ENCODE assay signal across 8 mouse cellular contexts in genomic region chr17:29259489-29259888, GRCm38 (mm10). TPM values are rescaled to one million over a fixed set of nuclear protein-coding genes. Genes with fewer than 3 reads are reported as not detected.
DNase-seq lines count a peak whose midpoint lies in the region; ATAC-seq and TF ChIP-seq lines count a peak whose summit lies in the region.

No protein-coding gene starts in this region.

- no peaks in the 10 kb centered on the region for H3K27me3 ChIP-seq in heart, adult 2 months (ENCODE audit: control insufficient read depth, insufficient read depth, low read length)
- no peaks in the 10 kb centered on the region for H3K27me3 ChIP-seq in liver, postnatal 0 days (ENCODE audit: insufficient read depth, low read length)

- no peak overlapping the region for H3K4me2 ChIP-seq in liver, postnatal 0 days (ENCODE audit: low read depth, low read length)

- TF ChIP-seq EP300 in heart, adult 2 months (IDR thresholded peaks at IDR 0.05; ENCODE audit: insufficient read depth, low read depth, low read length) = 0 out of 2 replicates have a peak, but pooled peaks have one; percentile 28
- no peak for TF ChIP-seq EP300 in liver, postnatal 0 days (IDR thresholded peaks at IDR 0.05; ENCODE audit: low read depth)

- TF ChIP-seq POLR2A in heart, adult 2 months (IDR thresholded peaks at IDR 0.05; ENCODE audit: insufficient read depth, low read depth, low read length) = no peak

- 5% methylated on average over 3 of the region's 3 CpGs for WGBS in heart, adult 2 months
- WGBS in liver, postnatal 0 days (ENCODE audit: insufficient replicate concordance) = 5% methylated on average over 3 of the region's 3 CpGs

- peak; percentile 58 for ATAC-seq in liver, postnatal 0 days

- intact Hi-C loops in heart, adult 2 months (cut with DNase I) = loop anchor here (1.0 to 5.0 kb wide), 2 partner anchors 112 to 253 kb away; no protein-coding TSS in a partner anchor

- H3K4me3 ChIP-seq in heart, adult 2 months = no peak overlapping the region
- no peak overlapping the region for H3K4me3 ChIP-seq in liver, postnatal 0 days (ENCODE audit: low read depth, low read length)

- H3K9ac ChIP-seq in heart, adult 2 months (ENCODE audit: low read depth, low read length) = no peak overlapping the region
- H3K9ac ChIP-seq in liver, postnatal 0 days (replicated peaks) = no peak overlapping the region

- peaks cover 8% of the 10 kb centered on the region; the same call in 1 of the 2 replicates for H3K4me1 ChIP-seq in heart, adult 2 months (ENCODE audit: control insufficient read depth, insufficient read depth, low read length)
- peaks cover 48% of the 10 kb centered on the region for H3K4me1 ChIP-seq in liver, postnatal 0 days (ENCODE audit: insufficient read depth)

- TF ChIP-seq CTCF in heart, adult 2 months (IDR thresholded peaks at IDR 0.05) = peak; percentile 96
- TF ChIP-seq CTCF in liver, postnatal 0 days (IDR thresholded peaks at IDR 0.05; ENCODE audit: low read depth) = peak; percentile 99

- H3K9me3 ChIP-seq in liver, postnatal 0 days (ENCODE audit: low read length) = no peaks in the 10 kb centered on the region

- peaks cover 2% of the 10 kb centered on the region; the same call in 1 of the 2 replicates for H3K36me3 ChIP-seq in heart, adult 2 months (ENCODE audit: control insufficient read depth, insufficient read depth, low read length)
- peaks cover 26% of the 10 kb centered on the region for H3K36me3 ChIP-seq in liver, postnatal 0 days (replicated peaks; ENCODE audit: insufficient read depth, low read length)

- H3K79me2 ChIP-seq in heart, adult 2 months (replicated peaks; ENCODE audit: control insufficient read depth, insufficient read depth, low read length) = no peaks in the 10 kb centered on the region

- no peak overlapping the region for H3K27ac ChIP-seq in heart, adult 2 months
- peak overlapping the region; percentile 66 for H3K27ac ChIP-seq in liver, postnatal 0 days (ENCODE audit: low read depth)

- peak; percentile 85 to 86 for DNase-seq in B cell, adult 2 months
- DNase-seq in adipocyte (ENCODE audit: low spot score) = peak; percentile 87
- peak; percentile 76 for DNase-seq in embryo, embryonic 10 days (ENCODE audit: low spot score)
- DNase-seq in heart, adult 2 months = peak; percentile 78 to 83
- peak; percentile 80 for DNase-seq in kidney, adult 9 months
- peak; percentile 89 for DNase-seq in liver, postnatal 0 days
- DNase-seq in ovary, postnatal 14 days (ENCODE audit: low spot score) = peak; percentile 72
- DNase-seq in thymus, postnatal 14 days = peak; percentile 85

RNA-seq across cellular contexts. Expression of gene Ppil1, which starts 4.5 kb away (rescaled TPM):
- 10 to 100 TPM; 28.4 to 31.1 TPM for total RNA-seq in heart, adult 2 months (2021)
- 33.2 and 41.7 TPM in 2 replicates for polyA plus RNA-seq in heart, adult 2 months (2012; rRNA removed)
- polyA plus RNA-seq in liver, postnatal 0 days (2015; fragmentation: Nextera tagmentation; extraction: Ambion mirVana) = 36.1 and 42.1 TPM in 2 replicates

RNA-seq across cellular contexts. Expression of gene BC004004, which starts 9.1 kb away (rescaled TPM):
- total RNA-seq in heart, adult 2 months (2021) = 100 to 1,000 TPM; 264 to 318 TPM
- 184 and 264 TPM in 2 replicates for polyA plus RNA-seq in heart, adult 2 months (2012; rRNA removed)
- 101 and 105 TPM in 2 replicates for polyA plus RNA-seq in liver, postnatal 0 days (2015; fragmentation: Nextera tagmentation; extraction: Ambion mirVana)

RNA-seq across cellular contexts. Expression of gene Cpne5, which starts 21.5 kb away (rescaled TPM):
- total RNA-seq in heart, adult 2 months (2021) = 1 to 10 TPM; 4.4 to 5.2 TPM
- polyA plus RNA-seq in heart, adult 2 months (2012; rRNA removed) = 10.7 and 11.2 TPM in 2 replicates
- 0.33 and 0.46 TPM in 2 replicates for polyA plus RNA-seq in liver, postnatal 0 days (2015; fragmentation: Nextera tagmentation; extraction: Ambion mirVana)

RNA-seq across cellular contexts. Expression of gene Pi16, which starts 58.0 kb away (rescaled TPM):
- total RNA-seq in heart, adult 2 months (2021) = 10 to 100 TPM; 24.1 to 40.7 TPM
- polyA plus RNA-seq in heart, adult 2 months (2012; rRNA removed) = 63.1 and 73.5 TPM in 2 replicates
- polyA plus RNA-seq in liver, postnatal 0 days (2015; fragmentation: Nextera tagmentation; extraction: Ambion mirVana) = 2.1 and 2.2 TPM in 2 replicates
